Mouse (Mus musculus): ENCODE results near the gene Nrxn1.

Nrxn1 gene

DNA sequence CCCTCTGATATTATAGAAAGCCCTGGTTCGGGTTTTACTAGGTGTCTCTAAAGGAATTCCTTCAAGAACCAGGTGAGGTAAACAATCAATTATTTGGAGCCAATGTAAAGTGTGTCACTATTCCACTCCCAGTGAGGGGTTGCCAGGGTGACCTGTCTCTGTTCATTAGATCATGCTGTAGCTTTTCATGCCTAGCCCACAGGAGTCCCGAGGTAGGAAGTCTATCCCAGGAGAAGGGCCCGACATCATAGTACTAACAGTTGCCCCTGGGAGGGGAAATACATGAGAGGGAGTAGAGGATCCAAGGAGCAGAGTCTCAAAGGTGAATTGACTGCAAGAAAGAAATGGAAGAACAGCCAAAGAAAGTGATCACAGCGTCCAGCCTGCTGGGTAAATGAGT, 639.6 kb downstream of the Nrxn1 start:
- no peak for DNase-seq (ENCODE audit: extremely low spot score, low read depth, low spot score)

DNA sequence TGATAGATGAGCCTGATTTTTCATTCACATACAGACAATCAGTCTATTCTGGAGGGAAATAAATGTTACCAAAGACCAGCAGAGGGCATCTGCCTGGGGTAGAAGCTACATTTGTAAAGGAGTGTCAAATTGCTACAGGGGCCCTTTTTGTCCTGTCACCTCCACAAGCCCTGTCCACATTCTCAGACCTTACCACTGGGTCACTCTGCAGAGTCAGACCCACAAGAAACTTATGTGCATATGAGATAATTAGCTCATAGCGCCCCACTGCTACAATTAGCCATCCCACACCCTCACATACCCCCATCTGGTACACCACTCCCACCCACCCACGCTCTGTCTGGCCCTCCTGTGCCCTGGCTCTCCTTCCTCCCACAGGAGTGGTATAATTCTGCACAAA, 640.1 kb downstream of the Nrxn1 start:
- DNase-seq (ENCODE audit: extremely low spot score, low read depth, low spot score) = no peak

DNA sequence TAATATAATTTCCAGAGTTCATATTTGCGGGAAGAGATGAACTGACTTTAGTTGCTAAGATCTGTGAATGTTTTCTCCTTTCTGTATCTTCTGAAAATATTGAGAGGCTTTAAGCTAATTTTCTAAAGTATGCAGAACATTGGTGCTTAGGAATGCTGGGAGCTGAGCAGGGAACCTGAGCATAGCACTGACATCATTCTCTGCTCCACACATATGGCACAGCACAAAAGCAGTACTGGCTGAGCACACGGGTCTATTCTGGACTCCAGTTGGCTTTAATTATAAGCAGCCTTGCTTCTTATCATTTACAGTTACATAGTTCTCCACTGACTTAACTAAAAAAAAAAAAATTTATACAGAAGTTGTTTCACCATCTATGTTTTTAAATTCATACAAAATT, 641.5 kb downstream of the Nrxn1 start:
- DNase-seq (ENCODE audit: extremely low spot score, low read depth, low spot score) = no peak

DNA sequence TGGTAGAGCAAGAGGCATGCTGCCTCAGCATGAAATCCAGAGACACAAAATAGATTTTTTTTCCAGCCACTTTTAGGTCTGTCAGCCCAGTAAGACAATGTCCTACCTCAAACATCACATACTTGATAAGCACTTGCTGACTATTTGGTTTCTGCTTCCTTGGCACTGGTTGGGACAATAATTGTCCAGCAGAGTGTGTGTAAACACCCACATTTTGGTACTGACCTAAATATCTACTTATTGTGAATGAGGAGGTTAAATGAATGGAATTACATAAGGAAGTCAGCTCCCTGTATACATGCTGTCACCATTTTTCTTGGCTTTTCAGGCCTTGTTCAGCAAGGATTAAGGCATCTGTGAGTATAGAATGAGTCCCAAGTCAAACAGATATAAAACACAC, 649.8 kb downstream of the Nrxn1 start:
- DNase-seq (ENCODE audit: extremely low spot score, low read depth, low spot score) = no peak

DNA sequence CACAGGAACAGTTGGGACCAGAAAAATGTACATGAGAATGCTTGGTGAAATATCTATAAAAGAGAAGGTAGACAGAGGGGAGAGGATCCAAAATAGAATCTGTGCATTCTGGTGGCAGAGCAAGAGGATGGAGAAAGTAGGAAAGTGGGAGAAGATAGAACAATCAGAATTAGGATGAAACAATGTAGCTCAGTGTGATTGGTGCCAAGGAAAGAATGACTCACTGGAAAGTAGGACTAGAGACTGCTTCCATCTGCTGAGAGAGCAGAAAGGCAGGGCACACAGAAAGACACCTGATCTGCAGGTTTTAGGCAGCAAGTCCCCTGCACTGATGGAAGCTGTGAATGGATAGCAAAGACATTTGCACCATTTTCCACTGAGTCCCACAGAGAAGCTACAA, 657.0 kb downstream of the Nrxn1 start:
- no peak for DNase-seq (ENCODE audit: extremely low spot score, low read depth, low spot score)

DNA sequence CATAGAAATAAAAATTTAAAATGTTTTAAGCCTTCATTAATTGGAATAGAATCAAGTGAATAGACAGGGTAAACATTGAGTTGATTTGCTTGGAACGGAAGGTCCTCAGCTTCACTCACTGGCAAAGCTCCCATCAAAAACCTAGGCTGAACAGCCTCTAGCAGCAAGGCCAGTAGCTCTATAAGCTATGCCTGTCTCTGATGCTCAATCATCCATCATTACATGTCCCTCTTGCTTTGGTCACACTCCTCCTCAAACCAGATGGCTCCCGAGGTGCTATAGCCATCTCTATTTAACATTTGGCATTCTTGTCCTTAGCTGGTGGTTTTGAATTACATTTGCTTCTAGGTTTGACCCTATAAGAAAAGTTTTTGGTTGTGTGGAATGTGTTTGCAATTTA, 657.5 kb downstream of the Nrxn1 start:
- DNase-seq (ENCODE audit: extremely low spot score, low read depth, low spot score) = no peak

DNA sequence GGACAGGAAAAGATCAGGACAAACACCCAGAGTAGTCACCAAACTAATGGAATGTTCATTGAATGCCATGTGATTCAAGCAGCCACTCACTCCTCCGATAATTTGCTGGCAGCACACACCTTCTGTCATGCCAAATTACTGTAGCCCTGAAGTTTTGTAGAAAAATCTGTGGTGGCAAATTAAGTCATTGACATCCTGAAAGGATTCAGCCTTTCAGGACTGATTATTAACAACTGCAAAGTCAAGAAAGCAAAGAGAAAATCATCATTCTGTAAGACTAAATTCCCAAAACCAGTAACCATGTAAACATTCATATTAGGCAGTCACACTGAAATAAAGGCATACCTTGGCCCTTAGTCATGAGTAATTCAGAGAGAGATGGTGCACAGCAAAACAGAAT, 662.7 kb downstream of the Nrxn1 start:
- no peak for DNase-seq (ENCODE audit: extremely low spot score, low read depth, low spot score)

DNA sequence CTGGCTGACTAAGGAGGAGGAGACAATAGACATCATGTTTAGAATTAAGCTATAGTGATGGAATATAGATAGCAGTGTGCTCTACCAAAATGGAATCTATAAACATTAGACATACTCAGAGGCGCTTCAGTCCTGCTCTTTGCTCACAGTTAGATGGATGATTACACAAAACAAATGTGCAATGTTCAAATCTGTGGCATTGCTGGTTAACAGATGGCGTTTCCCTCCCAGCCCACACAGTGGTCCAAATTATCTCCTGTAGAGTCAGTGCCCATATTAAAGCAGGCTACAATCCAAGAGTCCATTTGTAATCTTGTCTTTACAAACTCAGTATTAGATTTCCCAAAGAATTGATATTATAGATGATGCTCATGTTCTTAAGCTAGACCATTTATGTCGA, 666.9 kb downstream of the Nrxn1 start:
- DNase-seq (ENCODE audit: extremely low spot score, low read depth, low spot score) = no peak

DNA sequence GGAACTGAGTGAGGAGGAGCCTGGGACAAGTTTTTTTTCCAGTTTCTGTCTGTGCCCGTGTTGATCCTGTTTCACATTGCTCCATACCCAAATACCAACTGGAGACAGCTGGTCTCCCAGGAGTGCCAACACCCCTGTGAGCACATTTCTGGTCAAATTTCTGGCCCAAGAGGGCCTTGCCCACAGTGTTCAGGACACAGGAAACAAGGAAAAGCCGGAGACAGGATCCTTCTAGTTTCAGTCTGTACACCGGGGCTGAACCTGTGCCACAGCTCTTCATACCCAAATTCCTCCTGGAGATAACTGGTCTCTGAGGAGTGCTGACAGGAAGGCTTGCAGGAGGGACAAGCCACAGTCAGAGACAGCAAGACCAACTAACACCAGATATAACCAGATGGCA, 670.3 kb downstream of the Nrxn1 start:
- no peak for DNase-seq (ENCODE audit: extremely low spot score, low read depth, low spot score)

DNA sequence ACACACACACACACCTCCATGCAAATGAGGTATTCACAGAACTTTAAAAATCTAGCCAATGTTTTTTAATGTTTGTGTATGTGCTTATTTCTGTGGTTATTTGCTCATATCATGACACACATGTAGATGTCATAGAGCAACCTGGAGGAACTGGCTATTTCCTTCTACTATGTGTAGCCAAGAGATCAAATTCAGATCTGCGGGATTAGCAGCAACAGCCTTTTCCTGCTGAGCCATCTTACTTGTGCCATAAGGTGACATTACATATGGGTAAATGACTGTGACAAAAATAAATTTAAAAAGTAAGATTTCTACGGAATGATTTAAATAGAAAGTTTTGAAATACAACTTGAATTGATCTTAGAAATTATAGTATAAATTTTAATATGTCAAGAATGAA, 672.1 kb downstream of the Nrxn1 start:
- no peak for DNase-seq (ENCODE audit: extremely low spot score, low read depth, low spot score)

DNA sequence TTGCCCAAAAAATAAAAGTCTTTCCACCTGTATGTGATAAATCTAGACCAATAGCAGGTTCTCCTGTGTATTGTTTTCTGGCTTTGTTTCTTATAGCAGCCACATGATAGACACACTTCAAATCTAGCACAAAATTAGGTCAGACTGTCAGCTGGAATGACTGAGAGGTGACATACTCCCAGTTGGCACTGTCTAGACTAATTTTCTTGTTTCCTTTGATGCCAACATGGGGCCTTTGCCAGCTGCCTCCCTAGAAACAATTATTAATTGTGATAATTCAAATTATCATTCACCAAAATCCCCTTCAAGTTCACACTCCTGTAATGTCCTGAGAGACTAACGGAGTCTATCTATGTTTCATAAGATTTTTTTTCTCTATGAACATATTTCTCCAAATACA, 673.3 kb downstream of the Nrxn1 start:
- no peak for DNase-seq (ENCODE audit: extremely low spot score, low read depth, low spot score)

DNA sequence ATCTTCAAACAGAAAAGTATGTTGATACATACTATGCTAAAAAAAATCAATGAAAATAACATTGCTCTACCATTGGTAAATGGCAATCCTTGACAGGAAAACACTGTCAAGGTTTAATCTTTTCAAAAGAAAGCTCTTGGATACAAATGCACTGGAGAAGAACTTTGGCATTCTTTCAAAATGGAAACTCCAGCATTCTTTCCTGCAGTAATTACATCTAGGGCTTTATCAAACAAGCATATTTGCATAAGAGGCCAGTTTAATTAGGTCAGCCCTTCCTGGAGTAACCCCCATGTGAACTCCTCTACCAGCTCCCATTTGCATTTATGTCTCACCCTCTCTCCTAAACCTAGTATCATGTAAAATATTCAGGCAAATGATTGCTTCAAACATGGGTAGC, 696.5 kb downstream of the Nrxn1 start:
- no peak for DNase-seq (ENCODE audit: extremely low spot score, low read depth, low spot score)

DNA sequence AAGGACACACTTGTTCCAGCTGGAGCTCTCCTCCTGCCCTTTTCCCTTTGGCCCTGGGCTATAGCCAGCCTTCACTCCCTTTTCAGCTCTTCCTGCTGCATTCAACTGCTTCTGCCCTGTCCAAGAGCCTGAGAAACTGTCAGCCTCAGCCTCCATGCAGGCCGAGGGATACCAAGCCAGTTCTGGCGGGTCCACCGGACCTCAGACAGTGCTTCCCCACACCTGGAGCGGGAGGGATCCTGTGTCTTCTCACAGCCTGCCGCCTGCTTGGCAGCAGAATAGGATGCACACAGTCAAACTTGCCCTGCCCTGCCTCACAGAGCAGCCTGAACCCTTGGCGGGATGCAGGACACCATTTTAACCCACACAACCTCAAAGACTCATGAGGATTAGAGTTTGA, 698.3 kb downstream of the Nrxn1 start:
- DNase-seq (ENCODE audit: extremely low spot score, low read depth, low spot score) = no peak

DNA sequence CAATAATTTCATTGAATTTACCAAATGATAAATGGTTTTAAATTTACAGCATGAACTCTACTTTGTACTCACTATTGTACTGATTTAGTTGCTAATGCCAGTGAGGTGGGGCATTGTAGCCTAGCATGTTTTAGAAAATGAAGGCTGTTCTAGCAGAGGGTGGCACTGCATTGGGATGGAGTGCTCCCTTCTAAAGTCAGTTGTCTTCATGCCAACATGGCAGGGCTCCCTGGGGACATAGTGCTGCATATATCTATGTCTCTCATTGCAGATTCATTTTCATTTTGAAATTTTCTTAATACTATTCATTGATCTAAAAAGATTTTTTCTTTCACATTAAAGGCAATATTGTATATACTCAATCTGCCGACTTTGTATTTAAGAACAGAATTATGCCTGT, 700.1 kb downstream of the Nrxn1 start:
- no peak for DNase-seq (ENCODE audit: extremely low spot score, low read depth, low spot score)

DNA sequence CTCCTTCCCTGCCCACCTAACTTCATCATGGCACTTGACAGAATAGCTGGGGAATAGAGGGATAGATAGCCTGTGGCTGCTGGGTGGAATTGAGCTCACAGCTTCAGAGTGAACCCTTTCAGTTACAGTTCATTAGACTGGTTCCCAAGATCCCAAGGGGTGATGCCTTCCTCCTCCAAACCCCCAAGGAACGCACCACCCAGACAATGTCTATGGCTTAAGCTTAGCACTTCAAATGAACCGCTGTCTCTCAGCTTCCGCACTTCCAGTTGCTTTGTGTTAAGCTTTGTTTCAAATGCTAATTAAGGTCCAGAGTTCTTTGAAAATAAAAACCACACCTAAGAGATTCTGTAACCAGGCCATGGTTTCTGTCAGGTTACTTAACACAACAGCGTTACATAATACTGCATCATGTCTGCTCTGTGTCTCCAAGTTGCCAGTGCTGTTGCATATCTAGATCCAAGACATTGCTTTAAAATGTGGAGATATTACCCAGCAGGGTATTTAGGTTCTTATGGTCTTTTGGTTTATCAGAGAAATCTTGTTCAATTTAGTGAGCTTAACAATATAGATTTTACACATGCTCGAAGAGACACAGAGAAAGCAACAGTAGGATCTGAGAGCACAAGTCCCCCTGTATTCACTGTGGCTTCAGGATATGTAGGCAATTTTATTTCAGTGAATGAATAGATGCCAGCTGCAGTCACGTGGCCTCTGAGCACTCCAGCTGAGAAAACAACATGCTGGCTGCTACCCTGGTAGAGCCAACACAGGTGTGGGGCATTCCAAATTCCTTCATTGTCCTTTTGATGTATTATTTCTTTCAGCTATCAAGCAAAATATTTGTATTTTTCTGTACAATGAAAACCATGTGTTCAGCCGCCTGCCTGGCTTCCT, 702.3 kb downstream of the Nrxn1 start:
- no peak for DNase-seq (ENCODE audit: extremely low spot score, low read depth, low spot score)

DNA sequence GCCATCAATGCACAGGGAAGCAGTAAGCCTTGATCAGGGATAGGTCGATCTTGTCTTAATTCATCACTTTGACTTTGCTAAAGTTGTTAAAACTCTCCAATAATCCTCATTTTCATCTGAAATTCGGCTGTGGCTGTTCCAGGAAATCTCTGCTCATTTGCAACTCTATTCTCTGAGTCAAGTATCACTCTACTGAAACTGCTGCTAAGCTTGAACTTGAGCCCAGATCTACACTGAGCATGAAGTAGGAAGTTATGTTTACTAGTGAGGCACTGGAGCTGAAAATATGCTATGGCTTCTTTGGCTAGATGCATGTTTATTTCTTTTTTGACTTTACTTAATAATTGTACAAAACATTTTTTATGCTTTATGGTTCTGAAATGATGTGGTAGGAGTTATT, 708.0 kb downstream of the Nrxn1 start:
- DNase-seq (ENCODE audit: extremely low spot score, low read depth, low spot score) = no peak

DNA sequence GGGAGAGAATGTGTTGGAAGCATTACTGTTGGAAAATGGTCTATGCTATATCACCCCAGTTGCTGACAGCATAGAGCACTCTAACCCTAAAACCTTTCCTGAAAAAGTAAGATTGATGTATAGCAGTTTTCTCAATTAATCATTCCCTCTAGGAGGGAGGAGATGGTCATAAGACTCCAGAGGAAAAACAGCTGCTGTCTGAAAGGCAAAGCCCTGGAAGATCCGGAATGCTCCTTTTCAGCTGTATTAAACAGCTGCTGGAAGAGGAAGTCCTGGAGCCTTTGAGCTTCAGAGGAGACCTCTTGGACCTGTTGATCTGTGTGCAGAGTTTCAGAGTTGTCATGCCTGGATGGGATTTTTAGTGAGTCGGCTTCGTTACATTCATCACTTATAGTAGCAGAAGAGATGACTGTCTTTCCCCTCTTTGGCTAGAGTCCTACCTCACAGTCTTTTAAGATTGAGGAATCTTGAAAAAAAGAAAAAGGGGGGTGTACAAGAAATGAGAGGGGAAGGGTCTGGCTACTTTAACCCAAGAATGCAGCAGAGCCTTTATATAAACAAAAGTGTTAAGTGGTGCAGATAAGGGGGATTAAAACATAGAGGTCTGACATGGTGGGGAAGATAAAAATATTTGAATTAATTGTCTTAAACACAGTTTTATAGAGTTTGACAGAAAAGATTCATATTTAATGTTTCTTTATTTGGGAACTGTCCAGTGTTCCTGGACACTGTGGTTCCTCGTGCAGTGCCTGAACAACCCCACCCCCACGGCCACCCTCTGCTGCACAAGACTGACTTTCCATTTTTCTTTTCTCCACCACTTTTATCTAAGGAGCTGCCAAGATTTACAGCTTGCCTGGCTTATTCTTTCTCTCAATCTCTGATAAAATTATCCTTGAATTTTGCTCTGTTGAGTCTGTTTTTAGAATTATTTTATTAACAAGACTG, 710.1 kb downstream of the Nrxn1 start:
- DNase-seq (ENCODE audit: extremely low spot score, low read depth, low spot score) = no peak

DNA sequence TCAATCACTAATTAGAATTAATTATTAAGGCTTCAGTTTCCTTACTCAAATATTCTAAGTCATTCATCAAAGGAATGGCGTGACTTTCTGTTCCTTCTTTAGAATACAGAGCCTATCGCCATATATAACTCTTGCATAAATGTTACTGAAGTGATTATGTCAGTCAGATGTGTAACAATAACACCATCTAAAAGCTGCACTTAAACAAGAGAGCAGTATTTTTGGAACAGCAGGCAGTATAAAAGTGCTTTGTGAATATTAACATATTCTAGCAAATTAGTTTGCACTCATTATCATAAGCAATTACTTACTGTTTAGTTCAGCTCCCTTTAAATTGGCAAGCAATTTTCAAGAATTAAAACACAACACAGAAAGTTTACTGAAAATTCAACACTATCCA, 716.3 kb downstream of the Nrxn1 start:
- DNase-seq (ENCODE audit: extremely low spot score, low read depth, low spot score) = no peak

DNA sequence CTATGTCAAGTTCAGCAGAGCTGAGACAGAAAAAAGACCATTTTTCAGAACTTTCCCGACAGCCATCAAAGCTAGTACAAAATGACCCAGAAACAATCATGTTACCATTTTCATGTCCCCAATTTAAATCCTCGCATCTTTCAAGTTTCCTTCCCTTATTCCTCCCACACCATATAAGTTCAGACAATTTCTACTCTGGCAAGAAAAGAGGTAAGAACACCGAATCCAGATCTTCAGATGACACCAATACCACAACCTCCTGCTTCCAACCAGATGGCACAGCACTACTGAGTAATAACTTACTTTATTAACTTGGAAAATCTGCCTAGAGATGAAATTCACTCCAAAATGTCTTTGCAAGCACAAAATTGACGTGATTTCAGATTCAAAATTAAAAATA, 730.7 kb downstream of the Nrxn1 start:
- no peak for DNase-seq (ENCODE audit: extremely low spot score, low read depth, low spot score)

DNA sequence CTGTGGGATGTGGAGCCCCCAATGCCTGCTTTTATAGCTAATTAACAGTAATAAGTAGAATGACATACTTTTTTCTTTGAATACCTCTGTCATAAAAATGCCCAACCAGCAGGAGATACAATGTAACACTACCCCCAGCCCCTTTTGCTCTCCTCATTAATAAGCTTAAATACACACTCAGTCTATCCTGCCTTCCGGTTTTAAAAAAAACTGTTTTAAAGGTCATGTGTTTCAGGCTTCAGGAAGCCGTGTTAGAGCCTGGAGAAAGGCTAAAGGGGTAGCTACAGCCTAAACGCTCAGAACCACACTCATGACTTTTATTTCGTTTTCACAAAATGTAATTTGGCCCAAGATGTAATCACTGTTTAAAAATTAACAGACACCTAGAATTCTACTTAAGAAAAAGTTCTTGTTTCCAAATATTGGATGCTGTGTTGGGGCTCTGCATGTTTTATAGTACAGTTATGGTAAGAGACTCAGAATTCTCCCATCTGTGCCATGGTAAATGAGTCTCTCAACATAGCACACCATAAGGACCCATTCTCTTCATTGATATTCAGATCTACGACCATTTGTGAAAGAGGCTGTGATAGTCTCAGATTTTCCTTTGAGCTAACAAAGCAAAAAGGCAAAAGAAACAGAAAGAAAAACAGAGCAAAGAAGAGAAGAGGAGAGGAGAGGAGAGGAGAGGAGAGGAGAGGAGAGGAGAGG, 743.3 kb downstream of the Nrxn1 start:
- DNase-seq (ENCODE audit: extremely low spot score, low read depth, low spot score) = no peak

DNA sequence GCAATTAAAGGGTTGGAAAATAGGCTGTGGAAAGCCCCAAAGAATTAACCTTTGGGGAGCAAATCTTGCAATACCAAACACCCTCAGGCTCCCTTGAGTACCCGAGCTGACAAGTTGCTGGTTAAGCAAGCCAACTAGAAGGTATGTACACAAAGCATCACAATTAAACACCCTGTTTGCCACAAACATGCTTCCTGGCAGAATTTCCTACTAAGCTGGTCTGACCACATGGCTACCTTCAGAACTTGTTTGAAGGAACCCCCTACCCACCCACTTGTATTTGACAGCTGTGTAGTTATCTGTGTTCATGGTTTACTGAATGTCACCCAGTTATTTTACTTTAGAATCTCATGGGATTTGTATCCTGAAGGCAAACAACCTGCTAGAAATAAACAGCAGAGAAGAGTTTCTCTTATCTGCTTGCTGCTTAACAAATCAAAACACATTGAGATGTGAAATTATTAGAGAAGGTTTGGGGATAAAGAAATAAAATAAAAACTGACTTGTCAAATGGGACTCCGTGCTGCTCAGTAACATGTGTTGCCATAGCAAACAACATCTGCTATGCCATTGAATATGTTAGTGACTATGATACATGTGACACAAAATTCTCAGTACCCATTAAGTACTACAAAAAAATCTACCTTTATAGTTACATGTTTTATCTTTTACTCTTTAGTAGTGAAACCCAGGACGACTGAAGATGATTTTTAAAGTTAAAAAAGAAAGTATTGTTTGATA, 746.0 kb downstream of the Nrxn1 start:
- DNase-seq (ENCODE audit: extremely low spot score, low read depth, low spot score) = no peak
